ENCODE assay signal across 8 mouse cellular contexts in genomic region chr5:104472371-104472770, GRCm38 (mm10). TPM values are rescaled to one million over a fixed set of nuclear protein-coding genes. Genes with fewer than 3 reads are reported as not detected.
DNase-seq lines count a peak whose midpoint lies in the region; ATAC-seq lines count a peak whose summit lies in the region.

No protein-coding gene starts in this region.

- H3K9me3 ChIP-seq in forebrain, embryonic 11.5 days (ENCODE audit: control insufficient read depth, low read length) = no peaks in the 10 kb centered on the region

- no peaks in the 10 kb centered on the region for H3K27me3 ChIP-seq in forebrain, embryonic 11.5 days (ENCODE audit: control insufficient read depth, insufficient read depth, low read length)

- no peaks in the 10 kb centered on the region for H3K4me1 ChIP-seq in forebrain, embryonic 11.5 days (replicated peaks; ENCODE audit: control insufficient read depth, insufficient read depth, low read length)

- intact Hi-C loops in left cerebral cortex, postnatal 4 days (cut with DNase I) = no loop called here

- WGBS in forebrain, embryonic 11.5 days = 93% methylated on average over 8 of the region's 8 CpGs

- peak; percentile 21 for DNase-seq in gastrocnemius, postnatal 10 days
- DNase-seq in gastrocnemius, postnatal 4 days (ENCODE audit: low spot score in 2 of 2) = no peak
- peak; percentile 21 for DNase-seq in left cerebral cortex, postnatal 4 days
- no peak for DNase-seq in left cerebral cortex, adult 9 months (ENCODE audit: low spot score in 2 of 2)
- DNase-seq in ES-CJ7 (ENCODE audit: low read depth, low spot score) = peak; percentile 64
- peak; percentile 30 for DNase-seq in lung, postnatal 10 days
- no peak for DNase-seq in Muller cell, postnatal 12 days (ENCODE audit: inconsistent ontology term)
- DNase-seq in forebrain, embryonic 11.5 days (ENCODE audit: low spot score) = no peak

- peaks cover 9% of the 10 kb centered on the region for H3K36me3 ChIP-seq in forebrain, embryonic 11.5 days (ENCODE audit: control insufficient read depth, insufficient read depth, low read length)

- H3K4me3 ChIP-seq in forebrain, embryonic 11.5 days (ENCODE audit: low read depth, low read length) = no peak overlapping the region

- no peak overlapping the region for H3K4me2 ChIP-seq in forebrain, embryonic 11.5 days (ENCODE audit: low read depth, low read length, severe bottlenecking)

- H3K9ac ChIP-seq in forebrain, embryonic 11.5 days (ENCODE audit: low read length) = no peak overlapping the region

- H3K27ac ChIP-seq in forebrain, embryonic 11.5 days (ENCODE audit: low read depth, low read length) = no peak overlapping the region

- ATAC-seq in forebrain, embryonic 11.5 days (replicated peaks; ENCODE audit: low FRiP score) = no peak

RNA-seq across cellular contexts. Expression of gene Pkd2, which starts 13.1 kb away (rescaled TPM):
- 10 to 100 TPM; 24.8 to 32.6 TPM for total RNA-seq in gastrocnemius, postnatal 10 days (2021)
- total RNA-seq in gastrocnemius, postnatal 4 days (2021) = 10 to 100 TPM; 43.1 to 49.2 TPM
- 10 to 100 TPM; 28.1 to 29.4 TPM for total RNA-seq in left cerebral cortex, postnatal 4 days (2021)
- polyA plus RNA-seq in forebrain, embryonic 11.5 days (2014; fragmentation: Nextera tagmentation; extraction: Ambion mirVana) = 12.7 and 14.6 TPM in 2 replicates

RNA-seq across cellular contexts. Expression of gene BC005561, which starts 35.8 kb away (rescaled TPM):
- total RNA-seq in gastrocnemius, postnatal 10 days (2021) = 1 to 10 TPM; 5.6 to 7.8 TPM
- 10 to 100 TPM in 1 of 2 experiments, 1 to 10 TPM in 1; 8.5 to 11.3 TPM for total RNA-seq in gastrocnemius, postnatal 4 days (2021)
- total RNA-seq in left cerebral cortex, postnatal 4 days (2021) = 10 to 100 TPM; 14.8 to 15.1 TPM
- 18.9 and 19.1 TPM in 2 replicates for polyA plus RNA-seq in forebrain, embryonic 11.5 days (2014; fragmentation: Nextera tagmentation; extraction: Ambion mirVana)

RNA-seq across cellular contexts. Expression of gene Spp1, which starts 37.5 kb away (rescaled TPM):
- total RNA-seq in gastrocnemius, postnatal 10 days (2021) = 100 to 1,000 TPM in 1 of 2 experiments, 1 to 10 TPM in 1; 1.9 to 242 TPM
- total RNA-seq in gastrocnemius, postnatal 4 days (2021) = 1 to 10 TPM in 1 of 2 experiments, under 1 TPM in 1; 0.76 to 1.2 TPM
- total RNA-seq in left cerebral cortex, postnatal 4 days (2021) = 10 to 100 TPM in 1 of 2 experiments, 1 to 10 TPM in 1; 6.7 to 11.5 TPM
- polyA plus RNA-seq in forebrain, embryonic 11.5 days (2014; fragmentation: Nextera tagmentation; extraction: Ambion mirVana) = 3.4 and 4.0 TPM in 2 replicates

Comparison
In these comparisons a context has a peak if more than half of its experiments do, and no peak if none do; other contexts are left out.
1. DNase-seq: peak in gastrocnemius, postnatal 10 days (single experiment), left cerebral cortex, postnatal 4 days (single experiment), ES-CJ7 (single experiment) and lung, postnatal 10 days (single experiment); none in gastrocnemius, postnatal 4 days (0 of 2), left cerebral cortex, adult 9 months (0 of 2), Muller cell, postnatal 12 days (single experiment) and forebrain, embryonic 11.5 days (single experiment).